Mouse (Mus musculus) thymus, adult 18-20 months (tissue): ENCODE results near the gene Bmx.

Experiments
- DNase-seq, 2 experiments: peaks; one replicate each; pipeline ENCODE4 v3.0.0; 2022; ENCODE audit warnings: mixed read lengths in 2 of 2

Gene Bmx

DNA sequence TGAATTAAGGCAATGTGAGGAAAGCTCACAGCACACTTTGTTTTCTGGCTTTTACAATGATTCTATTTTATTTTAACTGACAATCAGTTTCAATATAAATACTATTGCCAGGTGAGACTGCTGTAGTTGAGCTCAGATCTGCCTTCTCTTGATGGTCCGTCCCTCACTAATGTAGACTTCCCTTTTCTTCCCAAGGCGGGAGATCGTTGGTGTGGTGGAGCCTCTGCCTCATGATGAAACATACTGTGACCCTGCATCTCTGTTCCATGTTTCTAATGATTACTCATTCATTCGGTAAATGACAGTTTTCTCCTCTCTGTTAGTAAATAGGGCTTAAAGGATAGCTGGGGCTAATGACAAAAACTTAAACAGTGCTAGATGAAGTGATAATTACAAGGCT lies 84.1 kb downstream of the Bmx start:
- no peak for DNase-seq

DNA sequence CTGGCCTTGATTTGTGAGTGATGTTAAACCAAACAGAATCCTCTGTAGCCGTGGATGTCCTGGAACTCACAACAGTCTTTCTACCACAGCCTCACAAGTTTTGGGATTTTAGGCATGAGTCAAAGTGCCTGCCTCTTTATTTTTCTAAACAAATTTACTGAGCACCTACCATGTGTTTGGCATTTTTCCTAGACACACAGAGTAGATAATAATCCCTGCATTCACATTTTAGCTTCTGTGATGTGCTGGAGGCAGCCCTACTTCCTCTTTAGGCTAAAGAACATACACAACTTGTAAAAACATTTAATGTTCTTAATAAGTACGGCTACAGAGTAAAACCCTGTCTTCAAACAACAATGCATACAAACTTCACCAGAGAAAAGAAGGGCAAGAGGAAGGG lies 87.0 kb downstream of the Bmx start:
- DNase-seq = no peak

DNA sequence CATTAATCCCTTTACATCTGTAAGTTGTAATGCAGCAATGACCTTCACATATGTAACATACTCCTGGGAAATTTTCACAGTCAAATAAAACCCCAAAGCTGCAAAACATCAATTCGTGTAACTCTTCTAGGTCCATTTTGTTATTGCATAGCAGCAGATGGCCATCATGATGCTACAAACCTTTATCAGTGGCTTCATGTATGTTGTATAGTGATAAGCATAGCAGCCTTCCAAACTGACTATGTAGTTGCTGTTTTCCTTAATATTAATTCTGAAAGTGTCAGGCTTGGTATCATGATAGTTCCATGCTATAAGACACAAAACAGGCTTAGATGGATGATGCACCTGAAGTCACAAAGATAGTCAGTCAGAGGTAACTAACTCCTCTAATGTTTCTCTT lies 93.3 kb downstream of the Bmx start:
- DNase-seq = no peak

DNA sequence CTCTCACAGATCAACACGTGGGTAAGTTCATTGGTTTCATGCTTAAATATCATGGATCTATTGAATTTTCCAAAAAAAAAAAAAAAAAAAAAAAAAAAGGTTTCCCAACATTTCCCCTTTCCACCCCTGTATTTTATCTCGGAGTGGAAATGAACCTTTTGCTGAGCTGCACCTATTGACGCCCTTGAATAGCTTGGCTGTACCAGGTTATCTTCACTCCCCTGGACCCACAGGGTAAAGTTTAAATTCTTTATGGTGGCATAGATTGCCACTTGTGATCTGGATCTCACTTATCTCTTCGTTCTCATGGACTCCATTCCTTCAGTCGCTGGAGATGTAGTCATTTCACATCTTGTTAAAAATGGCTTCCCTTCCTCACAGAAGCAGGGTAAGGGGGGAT lies 103.4 kb downstream of the Bmx start:
- DNase-seq = no peak

DNA sequence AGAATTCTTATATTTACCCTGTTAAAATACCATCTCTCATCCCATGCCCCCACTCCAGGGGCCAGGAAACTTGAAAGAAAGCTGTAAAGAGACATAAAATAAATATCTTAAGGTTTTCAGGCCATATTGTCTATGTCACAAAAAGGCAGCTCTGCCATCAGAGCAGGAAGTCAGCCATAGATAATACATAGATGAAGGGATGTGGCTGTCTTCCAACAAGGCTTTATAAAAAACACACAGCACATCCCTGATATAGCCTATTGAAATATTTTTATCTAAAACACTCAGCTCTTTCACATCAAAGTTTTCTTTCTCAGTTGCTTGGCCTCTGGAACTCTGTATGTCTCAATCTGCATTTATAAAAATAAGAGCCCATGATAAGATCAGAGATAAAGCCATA lies 104.4 kb downstream of the Bmx start:
- no peak for DNase-seq

DNA sequence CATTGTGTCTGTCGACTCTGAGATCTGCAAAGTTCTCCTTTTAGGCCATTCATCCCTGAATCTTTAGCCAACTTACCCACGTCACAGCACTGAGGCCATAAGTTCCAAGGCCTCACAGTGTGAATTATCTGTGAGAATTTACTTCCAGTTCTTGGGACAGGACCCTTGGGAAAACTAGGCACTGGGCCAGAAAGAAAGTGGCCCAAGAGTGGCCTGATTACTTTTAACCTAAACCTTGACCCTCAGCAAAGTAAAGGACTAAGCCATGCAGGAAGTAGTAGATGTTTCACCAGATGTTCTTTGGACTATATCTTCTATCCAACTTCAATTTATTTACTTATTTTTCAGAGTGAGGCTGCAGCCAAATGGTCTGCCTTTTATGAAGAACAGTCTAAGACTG lies 105.3 kb downstream of the Bmx start:
- no peak for DNase-seq

DNA sequence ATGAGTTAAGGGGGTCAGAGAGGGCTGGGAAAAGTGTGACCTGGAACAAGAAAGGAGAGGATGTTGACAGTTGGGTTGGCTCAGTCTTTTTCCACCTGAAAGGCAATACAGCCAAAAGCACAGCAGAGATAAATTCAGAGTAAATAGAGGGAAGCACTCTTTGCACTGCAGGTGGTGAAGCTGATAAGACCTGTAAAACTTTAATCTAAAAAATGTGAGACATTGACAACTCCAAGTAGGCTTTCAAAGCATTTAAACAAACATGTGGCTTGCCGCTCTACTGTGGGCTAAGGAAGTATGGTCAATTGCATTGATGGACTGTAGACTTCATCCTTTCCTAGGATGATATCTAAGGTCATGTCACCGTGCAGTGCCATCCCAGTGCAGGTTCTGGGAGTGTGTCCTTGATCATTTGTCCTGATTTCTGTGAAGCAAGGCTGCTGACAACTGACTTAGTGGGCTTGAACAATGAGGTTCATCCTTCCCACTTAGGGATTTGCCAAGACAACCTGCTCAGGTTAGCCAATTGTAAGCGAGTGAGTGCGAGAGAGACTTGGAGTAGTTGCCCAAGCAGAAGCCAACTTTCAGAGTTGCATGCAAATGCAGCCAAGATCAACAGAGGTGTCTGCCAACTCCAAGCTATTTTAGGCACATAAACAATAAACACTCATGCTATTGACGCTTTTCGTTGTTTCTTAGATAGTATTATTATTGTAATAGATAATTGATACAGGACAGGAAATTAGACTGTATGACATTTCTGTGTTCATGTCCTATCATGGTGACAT lies 112.3 kb downstream of the Bmx start:
- no peak for DNase-seq
